Mouse (Mus musculus): ENCODE results near the gene Ptpn21.

DNA sequence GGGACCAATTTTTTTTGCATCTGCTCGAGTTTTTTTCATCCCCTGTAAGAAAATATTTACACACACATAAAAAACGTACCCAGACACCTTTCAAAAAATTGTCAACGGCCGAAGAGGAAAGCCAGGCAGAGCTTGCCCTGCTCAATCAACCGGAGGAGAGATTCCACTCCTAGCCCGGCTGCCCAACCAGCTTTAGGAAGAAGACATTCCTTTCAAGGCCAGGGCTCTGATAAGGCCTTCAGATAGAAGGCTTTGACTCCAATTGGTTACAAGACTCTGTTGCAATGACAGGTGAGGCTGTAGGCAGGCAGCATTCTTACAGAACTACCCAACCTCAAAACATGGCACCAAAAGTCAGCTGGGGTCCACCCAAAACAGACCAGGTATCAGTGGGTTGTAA lies 53.6 kb downstream of the Ptpn21 start:
- no peak for TF ChIP-seq RAD21 (IDR thresholded peaks at IDR 0.05; ENCODE audit: low read depth, low read length)
- no peak for TF ChIP-seq GATA1 (IDR thresholded peaks at IDR 0.05; ENCODE audit: low read depth, low read length)
- no peak for TF ChIP-seq SMC3 (IDR thresholded peaks at IDR 0.05; ENCODE audit: low read depth, low read length)
- no peak for TF ChIP-seq TCF12 (IDR thresholded peaks at IDR 0.05; ENCODE audit: low read depth, low read length)
- TF ChIP-seq HCFC1 (IDR thresholded peaks at IDR 0.05; ENCODE audit: low read depth, low read length), result no peak
- TF ChIP-seq EP300 (IDR thresholded peaks at IDR 0.05; ENCODE audit: low read depth in 1 of 2, low read length in 2 of 2), result no peak
- no peak for TF ChIP-seq MXI1 (IDR thresholded peaks at IDR 0.05; ENCODE audit: low read depth, low read length)
